Mouse (Mus musculus): ENCODE data around the gene Saa1.

GRCm38 (mm10) chr7:46718591-46719270 lies 24.0 kb downstream of the Saa1 start:
- TF ChIP-seq CTCF (IDR thresholded peaks at IDR 0.05) = no peak
- no peak for TF ChIP-seq EP300 (IDR thresholded peaks at IDR 0.05; ENCODE audit: insufficient read depth, low read depth, low read length)

Data from heart, adult 2 months (tissue).